Mouse (Mus musculus) C2C12 (cell line): ENCODE data around the gene Gm28043. TPM values are rescaled to one million over a fixed set of nuclear protein-coding genes. Genes with fewer than 3 reads are reported as not detected.

Source experiments
- H3K27me3 ChIP-seq: one replicate; pipeline ENCODE4 v1.6.1; 2011; ENCODE audit not compliant: control insufficient read depth, insufficient read depth, insufficient read length
- H3K36me3 ChIP-seq: one replicate; pipeline ENCODE4 v1.6.1; 2011; ENCODE audit not compliant: control insufficient read depth, insufficient read depth
- H3K4me3 ChIP-seq: one replicate; pipeline ENCODE4 v1.5.1; 2011; ENCODE audit warnings: mild to moderate bottlenecking, control low read depth; ENCODE audit not compliant: poor library complexity, insufficient read depth, severe bottlenecking
- H3K79me2 ChIP-seq: one replicate; pipeline ENCODE4 v1.6.1; 2011; ENCODE audit not compliant: control insufficient read depth, insufficient read depth
- H3K79me3 ChIP-seq: one replicate; pipeline ENCODE4 v1.6.1; 2011; ENCODE audit warnings: low read depth, control low read depth
- H3ac ChIP-seq: one replicate; pipeline ENCODE3; 2011; ENCODE audit warnings: low read depth; ENCODE audit not compliant: control insufficient read depth, insufficient read length
- CEBPB ChIP-seq: IDR thresholded peaks from one replicate; pipeline ENCODE4 v1.6.1; 2011; ENCODE audit warnings: low read depth, mild to moderate bottlenecking, control low read depth, moderate library complexity
- CTCF ChIP-seq: IDR thresholded peaks from one replicate; pipeline ENCODE4 v1.5.1; 2011; ENCODE audit not compliant: control insufficient read depth, insufficient read depth, insufficient read length
- FOSL1 ChIP-seq: IDR thresholded peaks from one replicate; pipeline ENCODE4 v1.8.0; 2011; ENCODE audit warnings: mild to moderate bottlenecking, low read length; ENCODE audit not compliant: poor library complexity, insufficient read depth, severe bottlenecking
- MAX ChIP-seq: IDR thresholded peaks from one replicate; pipeline ENCODE4 v1.6.1; 2011; ENCODE audit warnings: mild to moderate bottlenecking, control low read depth
- MYOD1 ChIP-seq: IDR thresholded peaks from one replicate; pipeline ENCODE4 v1.6.1; 2011; ENCODE audit warnings: low read depth; ENCODE audit not compliant: control insufficient read depth, insufficient read length
- MYOG ChIP-seq: IDR thresholded peaks from one replicate; pipeline ENCODE4 v1.6.1; 2011; ENCODE audit not compliant: control insufficient read depth, insufficient read length; ENCODE audit errors: extremely low read depth
- USF1 ChIP-seq: IDR thresholded peaks from one replicate; pipeline ENCODE4 v1.6.1; 2011; ENCODE audit warnings: low read depth, mild to moderate bottlenecking, control low read depth, moderate library complexity
- polyA plus RNA-seq: library from polyadenylated mRNA; unstranded; fragments of >200 nt; fragmentation: generic; extraction: Trizol; gene quantifications from one replicate; pipeline ENCODE4 v1.2.1, GENCODE M21; 2012; ENCODE audit warnings: missing spikeins

Gene Gm28043
- polyA plus RNA-seq, 1 experiment = 0.54 TPM

DNA sequence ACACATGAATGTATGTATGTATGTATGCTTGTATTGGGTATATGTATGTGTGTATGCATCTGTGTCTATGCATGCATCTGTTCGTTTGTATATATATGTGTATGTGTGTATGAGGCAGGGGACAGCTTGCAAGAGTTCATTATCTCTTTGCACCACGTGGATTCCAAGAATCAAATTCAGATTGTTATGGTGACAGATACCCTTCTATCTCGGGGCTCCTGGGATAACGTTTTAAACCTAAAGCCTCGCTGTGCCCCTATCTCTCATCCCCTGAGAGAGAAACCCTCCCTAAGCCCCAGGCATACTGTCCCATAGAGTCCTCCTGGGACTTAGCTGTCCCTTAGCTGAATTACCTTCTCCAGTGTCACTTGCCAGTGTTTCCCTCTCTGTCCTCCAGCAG is 31.1 kb upstream of the Gm28043 start:
- H3K79me2 ChIP-seq = no peaks in the 10 kb centered on the region
- no peak for TF ChIP-seq CEBPB
- no peak for TF ChIP-seq MYOG
- TF ChIP-seq FOSL1 = no peak
- TF ChIP-seq CTCF = no peak
- no peak for TF ChIP-seq USF1
- no peak for TF ChIP-seq MYOD1
- TF ChIP-seq MAX = no peak
- no peak overlapping the region for H3K4me3 ChIP-seq
- H3K27me3 ChIP-seq = no peaks in the 10 kb centered on the region
- H3K36me3 ChIP-seq = peaks cover 9% of the 10 kb centered on the region
- no peaks in the 10 kb centered on the region for H3K79me3 ChIP-seq
- no peak overlapping the region for H3ac ChIP-seq

DNA sequence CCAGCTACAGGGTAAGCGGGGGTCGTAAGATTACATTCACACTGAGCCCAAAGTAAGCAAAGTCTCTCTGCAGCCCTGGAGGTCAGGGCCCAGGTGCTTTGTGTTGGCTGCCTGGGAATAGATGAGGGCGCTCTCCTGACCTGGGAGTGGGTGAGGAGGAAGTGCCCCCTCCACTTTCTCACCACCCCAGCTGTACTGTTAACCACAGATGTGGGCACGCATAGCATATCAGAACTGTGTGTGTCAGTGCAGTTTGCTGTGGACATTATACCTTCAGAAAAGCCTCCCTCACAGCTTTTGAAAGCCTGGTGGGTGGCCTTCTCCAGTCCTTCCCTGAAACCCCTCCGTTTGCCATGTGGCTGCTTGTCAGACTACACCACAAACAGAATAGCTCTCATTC is 30.4 kb upstream of the Gm28043 start:
- no peaks in the 10 kb centered on the region for H3K79me2 ChIP-seq
- H3K36me3 ChIP-seq = peaks cover 9% of the 10 kb centered on the region
- TF ChIP-seq FOSL1 (no peak), MYOG (no peak), MYOD1 (no peak)
- H3K4me3 ChIP-seq = no peak overlapping the region
- no peak overlapping the region for H3ac ChIP-seq
- H3K79me3 ChIP-seq = no peaks in the 10 kb centered on the region
- H3K27me3 ChIP-seq = no peaks in the 10 kb centered on the region

DNA sequence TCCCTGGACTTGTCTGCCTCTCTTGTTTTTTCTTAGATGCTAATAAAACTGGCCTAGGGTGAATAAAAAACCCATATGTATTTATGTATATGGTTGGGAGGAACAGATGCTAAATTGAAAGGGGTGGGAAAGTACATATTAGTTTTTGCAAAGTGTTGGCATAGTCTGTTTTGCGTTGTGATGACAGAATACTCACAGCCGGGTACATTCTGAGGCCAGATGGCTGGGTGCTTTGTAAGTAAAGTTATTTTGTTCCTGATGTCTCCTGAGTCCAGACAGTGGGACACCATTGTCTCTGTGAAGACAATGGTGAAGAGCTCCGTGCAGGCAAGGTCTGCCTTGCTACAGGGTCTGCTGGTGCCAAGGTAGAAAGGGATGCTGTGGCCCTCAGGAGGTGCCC is 29.9 kb upstream of the Gm28043 start:
- Histone ChIP-seq H3ac (no peak overlapping the region), H3K4me3 (no peak overlapping the region), H3K79me3 (no peaks in the 10 kb centered on the region), H3K36me3 (peaks cover 5% of the 10 kb centered on the region), H3K27me3 (no peaks in the 10 kb centered on the region), H3K79me2 (no peaks in the 10 kb centered on the region)
- TF ChIP-seq MYOG = no peak
- TF ChIP-seq FOSL1 = no peak

DNA sequence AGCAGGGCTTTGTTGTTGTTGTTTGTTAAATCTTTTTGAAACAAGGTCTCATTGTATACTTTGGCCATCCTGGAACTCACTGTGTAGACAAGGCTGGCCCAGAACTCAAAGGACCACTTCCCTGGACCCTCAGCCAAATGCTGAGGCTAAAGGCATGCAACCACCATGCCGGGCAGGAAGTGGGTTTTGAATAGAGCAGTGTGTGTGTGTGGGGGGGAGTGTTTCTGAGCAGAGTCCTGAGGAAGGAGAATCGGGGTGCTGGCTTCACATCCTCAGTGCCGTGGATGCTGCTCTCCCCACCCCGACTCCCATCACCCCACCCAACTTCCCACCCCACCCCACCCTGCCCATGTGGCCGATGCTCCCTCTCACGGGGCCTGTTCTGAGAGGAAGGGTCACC is 29.2 kb upstream of the Gm28043 start:
- Histone ChIP-seq H3K27me3 (no peaks in the 10 kb centered on the region), H3K36me3 (peaks cover 3% of the 10 kb centered on the region), H3K79me3 (no peaks in the 10 kb centered on the region), H3K79me2 (no peaks in the 10 kb centered on the region), H3ac (no peak overlapping the region), H3K4me3 (no peak overlapping the region)
- TF ChIP-seq CTCF = no peak
- no peak for TF ChIP-seq CEBPB
- TF ChIP-seq USF1 = no peak
- no peak for TF ChIP-seq MAX
- no peak for TF ChIP-seq MYOD1
- no peak for TF ChIP-seq MYOG
- no peak for TF ChIP-seq FOSL1

DNA sequence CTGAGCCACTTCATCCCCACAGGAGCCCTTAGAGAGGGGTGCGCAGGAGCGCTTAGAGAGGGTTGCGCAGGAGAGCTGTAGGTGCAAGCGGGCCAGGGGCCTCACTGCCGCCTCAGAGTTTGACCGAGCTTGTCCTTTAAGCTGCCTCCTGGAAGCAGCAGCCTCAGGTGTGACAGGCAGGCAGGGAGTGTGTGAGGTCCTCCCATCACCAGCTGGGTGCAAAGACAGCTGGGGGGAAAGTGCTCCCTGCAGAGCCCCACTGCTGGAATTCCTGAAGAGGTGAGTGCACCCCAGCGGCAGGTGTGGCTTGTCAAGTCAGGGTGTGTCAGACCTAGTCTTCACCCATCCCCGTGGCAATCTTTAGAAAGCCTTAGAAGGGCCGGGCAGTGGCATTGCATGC is 27.8 kb upstream of the Gm28043 start:
- H3K27me3 ChIP-seq = no peaks in the 10 kb centered on the region
- no peak for TF ChIP-seq MAX
- TF ChIP-seq FOSL1 = no peak
- no peak for TF ChIP-seq CEBPB
- TF ChIP-seq MYOG = no peak
- no peak for TF ChIP-seq MYOD1
- no peak for TF ChIP-seq CTCF
- no peak for TF ChIP-seq USF1
- no peaks in the 10 kb centered on the region for H3K79me3 ChIP-seq
- H3K79me2 ChIP-seq = no peaks in the 10 kb centered on the region
- H3K4me3 ChIP-seq = no peak overlapping the region
- H3ac ChIP-seq = no peak overlapping the region
- H3K36me3 ChIP-seq = peaks cover 3% of the 10 kb centered on the region

DNA sequence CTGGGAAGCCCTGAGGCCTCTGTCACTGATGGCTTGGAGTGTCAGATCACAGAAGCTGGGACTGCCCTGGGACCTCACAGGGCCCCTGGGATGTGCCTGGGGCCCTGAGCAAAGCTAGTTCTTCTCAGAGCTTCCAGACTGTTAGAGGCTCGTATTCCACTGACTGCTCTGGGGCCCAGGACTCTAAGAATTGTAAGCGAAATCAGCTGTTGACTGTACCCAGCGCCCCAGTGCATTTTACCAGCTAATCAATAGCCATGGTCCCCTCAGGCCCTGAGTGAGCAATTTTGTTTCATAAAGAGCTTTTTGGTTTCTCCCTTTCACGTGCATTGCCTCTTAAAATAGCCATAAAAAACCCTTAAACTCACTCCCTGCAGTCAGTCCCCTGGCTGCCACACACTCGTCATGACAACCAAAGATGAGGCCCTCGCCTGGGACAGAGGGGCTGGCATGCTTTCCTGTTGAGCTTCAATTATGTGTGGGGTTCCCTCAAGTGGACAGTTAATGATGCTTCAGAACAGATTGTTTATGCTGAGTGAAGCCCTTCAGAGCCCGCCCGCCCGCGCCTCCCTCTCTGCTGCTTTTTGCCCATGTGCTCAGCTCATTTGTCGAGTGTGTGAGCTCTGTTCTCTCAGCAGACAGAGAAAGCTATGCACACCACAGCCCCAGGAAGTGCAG is 25.3 kb upstream of the Gm28043 start:
- Histone ChIP-seq H3K79me3 (no peaks in the 10 kb centered on the region), H3K27me3 (no peaks in the 10 kb centered on the region), H3K36me3 (no peaks in the 10 kb centered on the region), H3K79me2 (no peaks in the 10 kb centered on the region), H3K4me3 (no peak overlapping the region), H3ac (no peak overlapping the region)
- TF ChIP-seq CTCF (no peak), MYOG (no peak), FOSL1 (no peak), MAX (no peak), CEBPB (no peak), MYOD1 (no peak), USF1 (no peak)
